Mouse (Mus musculus) 416B (cell line): ENCODE measurements at regions not wholly inside any gene's neighbourhood (a gene's known extent, or its start where the extent isn't known, plus 50 kb on each side); places are given as distances from the start of the nearest gene placed in this dataset.
"Not testable (repeated sequence)": the region's sequence is repeated elsewhere in the genome, so short reads cannot be mapped to it uniquely, and the experiment has no call there.

Source experiments
- DNase-seq: peaks from one replicate; pipeline ENCODE4 v3.0.0; 2011; ENCODE audit warnings: low read depth

GRCm38 (mm10) chr11:10276224-10276623 is 837.8 kb upstream of the Vwc2 start:
- peak; percentile 96 for DNase-seq

GRCm38 (mm10) chr11:10283553-10283952 is 830.5 kb upstream of the Vwc2 start:
- peak; percentile 10 for DNase-seq

- no peak for DNase-seq
Observed at GRCm38 (mm10) chr11:10291996-10292395, 822.0 kb upstream of the Vwc2 start.

- DNase-seq = peak; percentile 19
Observed at GRCm38 (mm10) chr11:10309023-10309720, 804.9 kb upstream of the Vwc2 start.

- DNase-seq = peak; percentile 31
Observed at GRCm38 (mm10) chr11:10317427-10317826, 796.6 kb upstream of the Vwc2 start.

- peak; percentile 77 for DNase-seq
Observed at GRCm38 (mm10) chr11:10318048-10318759, 795.8 kb upstream of the Vwc2 start.

- not testable (repeated sequence) for DNase-seq
Observed at GRCm38 (mm10) chr11:10330253-10330652, 783.8 kb upstream of the Vwc2 start.

- DNase-seq = no peak
Observed at GRCm38 (mm10) chr11:10337781-10338180, 776.2 kb upstream of the Vwc2 start.

GRCm38 (mm10) chr11:10372340-10372739 is 741.7 kb upstream of the Vwc2 start:
- DNase-seq = no peak
